Mouse (Mus musculus) liver, embryonic 13.5 days (tissue): ENCODE data around the gene Caly. TPM values are rescaled to one million over a fixed set of nuclear protein-coding genes. Genes with fewer than 3 reads are reported as not detected.
A peak's percentile ranks its signal among the peaks of the same experiment; 100 is the strongest.

Experiments
- ATAC-seq: fragments of 200-750 bp; cut with Nextera tagmentation; 2 replicates; pipeline ENCODE4 v1.8.0; 2017; ENCODE audit warnings: low read depth, mild to moderate bottlenecking, moderate number of reproducible peaks, moderate library complexity
- DNase-seq: peaks from one replicate; pipeline ENCODE4 v3.0.0; 2022
- H3K27ac ChIP-seq: fragments of 300-500 bp; sonication (generic); 2 replicates; pipeline ENCODE4 v1.5.1; 2015; ENCODE audit warnings: moderate library complexity, mild to moderate bottlenecking, inconsistent platforms
- H3K27me3 ChIP-seq: fragments of 300-500 bp; sonication (generic); 2 replicates; pipeline ENCODE4 v1.6.1; 2015; ENCODE audit warnings: mild to moderate bottlenecking, inconsistent platforms
- H3K36me3 ChIP-seq: fragments of 300-500 bp; sonication (generic); 2 replicates; pipeline ENCODE4 v1.6.1; 2015; ENCODE audit warnings: mild to moderate bottlenecking, inconsistent platforms
- H3K4me1 ChIP-seq: fragments of 300-500 bp; sonication (generic); replicated peaks from 2 replicates; pipeline ENCODE4 v1.6.1; 2015; ENCODE audit warnings: inconsistent platforms
- H3K4me2 ChIP-seq: fragments of 300-500 bp; sonication (generic); 2 replicates; pipeline ENCODE4 v1.6.1; 2015; ENCODE audit warnings: inconsistent platforms, mild to moderate bottlenecking, moderate library complexity
- H3K4me3 ChIP-seq: fragments of 300-500 bp; sonication (generic); replicated peaks from 2 replicates; pipeline ENCODE4 v1.5.1; 2015; ENCODE audit warnings: mild to moderate bottlenecking, inconsistent platforms
- H3K9ac ChIP-seq: fragments of 300-500 bp; sonication (generic); 2 replicates; pipeline ENCODE4 v1.6.1; 2015; ENCODE audit warnings: mild to moderate bottlenecking, inconsistent platforms
- H3K9me3 ChIP-seq: fragments of 300-500 bp; sonication (generic); replicated peaks from 2 replicates; pipeline ENCODE4 v1.6.1; 2016; ENCODE audit warnings: inconsistent platforms
- WGBS: fragments of 180-500 bp; shearing (Covaris S2); methylation state at CpG from one replicate; pipeline ENCODE4 v1.1.7; 2015; ENCODE audit not compliant: insufficient replicate concordance; 5-methylcytosine and 5-hydroxymethylcytosine counted together
- polyA plus RNA-seq: library from polyadenylated mRNA; unstranded; fragments of >200 nt; fragmentation: Nextera tagmentation; extraction: Ambion mirVana; gene quantifications from 2 replicates; pipeline ENCODE4 v1.2.1, GENCODE M21; 2015

The Caly gene
- polyA plus RNA-seq, 1 experiment from 2014 or later = 0.33 TPM

GRCm38 (mm10) chr7:140035456-140035855 lies 46.9 kb downstream of the Caly start:
- DNase-seq (no peak), ATAC-seq (no peak)
- 16% methylated on average over 7 of the region's 7 CpGs for WGBS
- peak overlapping the region; percentile 92 for H3K4me2 ChIP-seq
- peak overlapping the region; percentile 93 for H3K9ac ChIP-seq
- H3K27ac ChIP-seq = peak overlapping the region; percentile 83
- H3K36me3 ChIP-seq = peaks cover 55% of the 10 kb centered on the region
- peak overlapping the region; percentile 90 for H3K4me3 ChIP-seq
- no peaks in the 10 kb centered on the region for H3K9me3 ChIP-seq
- peaks cover 29% of the 10 kb centered on the region for H3K4me1 ChIP-seq
- no peaks in the 10 kb centered on the region for H3K27me3 ChIP-seq

GRCm38 (mm10) chr7:140033386-140033785 lies 49.0 kb downstream of the Caly start:
- Histone ChIP-seq H3K36me3 (peaks cover 59% of the 10 kb centered on the region), H3K9me3 (peaks cover 5% of the 10 kb centered on the region; the same call in 1 of the 2 replicates)
- no peak for DNase-seq

GRCm38 (mm10) chr7:140032366-140032765 lies 50.0 kb downstream of the Caly start:
- Histone ChIP-seq H3K9ac (no peak overlapping the region), H3K9me3 (peaks cover 7% of the 10 kb centered on the region; the same call in 1 of the 2 replicates), H3K4me3 (no peak overlapping the region), H3K27ac (no peak overlapping the region), H3K27me3 (no peaks in the 10 kb centered on the region), H3K4me2 (no peak overlapping the region), H3K4me1 (peaks cover 25% of the 10 kb centered on the region), H3K36me3 (peaks cover 64% of the 10 kb centered on the region)
- ATAC-seq (no peak), DNase-seq (no peak)
- 90% methylated on average over 10 of the region's 10 CpGs for WGBS

More at GRCm38 (mm10) chr7:140033386-140033785, 49.0 kb downstream of the Caly start:
- no peak overlapping the region for H3K4me2 ChIP-seq
- H3K27ac ChIP-seq = no peak overlapping the region
- no peaks in the 10 kb centered on the region for H3K27me3 ChIP-seq
- no peak for ATAC-seq
- peaks cover 29% of the 10 kb centered on the region for H3K4me1 ChIP-seq
- no peak overlapping the region for H3K9ac ChIP-seq
- WGBS = 92% methylated on average over 9 of the region's 9 CpGs
- no peak overlapping the region for H3K4me3 ChIP-seq

- no peak overlapping the region for H3K9ac ChIP-seq
- no peak overlapping the region for H3K4me2 ChIP-seq
- H3K9me3 ChIP-seq = peaks cover 7% of the 10 kb centered on the region; the same call in 1 of the 2 replicates
- DNase-seq (no peak), ATAC-seq (no peak)
- peaks cover 19% of the 10 kb centered on the region for H3K4me1 ChIP-seq
- no peak overlapping the region for H3K27ac ChIP-seq
- H3K36me3 ChIP-seq = peaks cover 64% of the 10 kb centered on the region
- 90% methylated on average over 12 of the region's 12 CpGs for WGBS
- H3K27me3 ChIP-seq = no peaks in the 10 kb centered on the region
- H3K4me3 ChIP-seq = no peak overlapping the region
These were observed 50.6 kb downstream of the Caly start for GRCm38 (mm10) chr7:140031771-140032170.

Other genes starting within 250 kb of the Caly start
- not detected in 2 replicates for gene Adgra1, start 248.4 kb downstream of the Caly start, polyA plus RNA-seq
- 0.02 TPM in 1 of 2 replicates, not detected in the other for gene Kndc1, start 187.9 kb downstream of the Caly start, polyA plus RNA-seq
- gene Utf1, start 138.8 kb downstream of the Caly start, polyA plus RNA-seq = not detected in 2 replicates
- not detected in 2 replicates for gene 6430531B16Rik, start 103.8 kb downstream of the Caly start, polyA plus RNA-seq
- 0.27 and 0.46 TPM in 2 replicates for gene Adam8, start 90.0 kb downstream of the Caly start, polyA plus RNA-seq
- 22.9 and 23.6 TPM in 2 replicates for gene Zfp511, start 46.2 kb downstream of the Caly start, polyA plus RNA-seq
- 28.8 and 31.3 TPM in 2 replicates for gene Tubgcp2, start 45.9 kb downstream of the Caly start, polyA plus RNA-seq
- gene Msx3, start 33.5 kb downstream of the Caly start, polyA plus RNA-seq = not detected in 2 replicates
- not detected in 2 replicates for gene Prap1, start 10.8 kb upstream of the Caly start, polyA plus RNA-seq
- gene Fuom, start 19.9 kb upstream of the Caly start, polyA plus RNA-seq = 6.8 and 7.6 TPM in 2 replicates
- 10.5 and 10.9 TPM in 2 replicates for gene Paox, start 33.3 kb upstream of the Caly start, polyA plus RNA-seq
- gene Echs1, start 33.9 kb upstream of the Caly start, polyA plus RNA-seq = 80.0 and 93.8 TPM in 2 replicates
- gene Mtg1, start 55.0 kb upstream of the Caly start, polyA plus RNA-seq = 20.3 and 21.1 TPM in 2 replicates
- 0.02 TPM in 1 of 2 replicates, not detected in the other for gene Sprn, start 72.3 kb upstream of the Caly start, polyA plus RNA-seq
- not detected in 2 replicates for gene Olfr522, start 82.2 kb upstream of the Caly start, polyA plus RNA-seq
- gene Olfr523, start 90.7 kb upstream of the Caly start, polyA plus RNA-seq = not detected in 2 replicates
- not detected in 2 replicates for gene Olfr524, start 123.4 kb upstream of the Caly start, polyA plus RNA-seq
- gene Cd163l1, start 135.7 kb upstream of the Caly start, polyA plus RNA-seq = 0.03 and 0.07 TPM in 2 replicates
- not detected in 2 replicates for gene 5830411N06Rik, start 164.7 kb upstream of the Caly start, polyA plus RNA-seq
- not detected in 2 replicates for gene Olfr525, start 238.3 kb upstream of the Caly start, polyA plus RNA-seq